Mouse (Mus musculus) intestine, embryonic 15.5 days (tissue): ENCODE measurements around the gene Kcne1l. TPM values are rescaled to one million over a fixed set of nuclear protein-coding genes. Genes with fewer than 3 reads are reported as not detected.

ENCODE experiments used
- ATAC-seq: fragments of 200-750 bp; cut with Nextera tagmentation; 2 replicates; pipeline ENCODE4 v1.8.0; 2017; ENCODE audit warnings: moderate TSS enrichment, moderate library complexity
- H3K27ac ChIP-seq: fragments of 300-500 bp; sonication (generic); 2 replicates; pipeline ENCODE4 v1.5.1; 2015; ENCODE audit warnings: mild to moderate bottlenecking, inconsistent platforms
- H3K27me3 ChIP-seq: fragments of 300-500 bp; sonication (generic); replicated peaks from 2 replicates; pipeline ENCODE4 v1.6.1; 2015; ENCODE audit warnings: inconsistent platforms
- H3K36me3 ChIP-seq: fragments of 300-500 bp; sonication (generic); 2 replicates; pipeline ENCODE4 v1.6.1; 2015; ENCODE audit warnings: inconsistent platforms
- H3K4me1 ChIP-seq: fragments of 300-500 bp; sonication (generic); replicated peaks from 2 replicates; pipeline ENCODE4 v1.6.1; 2015; ENCODE audit warnings: inconsistent platforms
- H3K4me2 ChIP-seq: fragments of 300-500 bp; sonication (generic); replicated peaks from 2 replicates; pipeline ENCODE4 v1.6.1; 2015; ENCODE audit warnings: mild to moderate bottlenecking, inconsistent platforms
- H3K4me3 ChIP-seq: fragments of 300-500 bp; sonication (generic); replicated peaks from 2 replicates; pipeline ENCODE4 v1.5.1; 2015; ENCODE audit warnings: inconsistent platforms
- H3K9ac ChIP-seq: fragments of 300-500 bp; sonication (generic); 2 replicates; pipeline ENCODE4 v1.6.1; 2015; ENCODE audit warnings: inconsistent platforms
- H3K9me3 ChIP-seq: fragments of 300-500 bp; sonication (generic); 2 replicates; pipeline ENCODE4 v1.6.1; 2016; ENCODE audit warnings: inconsistent platforms
- WGBS: fragments of 180-500 bp; shearing (Covaris S2); methylation state at CpG from one replicate; pipeline ENCODE4 v1.1.7; 2015; 5-methylcytosine and 5-hydroxymethylcytosine counted together
- polyA plus RNA-seq: library from polyadenylated mRNA; unstranded; fragments of >200 nt; fragmentation: Nextera tagmentation; extraction: Ambion mirVana; gene quantifications from 2 replicates; pipeline ENCODE4 v1.2.1, GENCODE M21; 2015

Kcne1l gene
- polyA plus RNA-seq, 1 experiment from 2014 or later, result 35.5 TPM

DNA sequence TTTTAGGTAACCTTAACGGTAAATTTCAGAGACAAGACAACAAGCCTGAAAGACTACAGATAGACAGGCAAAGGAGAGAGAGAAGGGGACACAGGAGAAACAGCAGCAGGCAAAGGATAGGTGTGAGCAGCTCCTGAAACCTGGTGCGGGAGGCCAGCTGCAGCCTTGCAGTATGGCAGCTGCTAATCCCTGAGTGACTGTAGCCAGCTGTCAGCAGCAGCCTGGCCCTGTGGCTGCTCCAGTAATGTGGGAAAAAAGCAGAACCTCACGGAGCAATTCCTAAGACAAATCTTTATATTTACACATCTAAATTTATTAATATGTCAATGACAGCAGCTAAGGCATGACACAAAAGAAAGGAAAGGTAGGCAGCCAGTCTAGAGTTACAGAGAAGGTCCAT, 29.5 kb downstream of the Kcne1l start:
- H3K4me2 ChIP-seq, result no peak overlapping the region
- H3K4me1 ChIP-seq, result no peaks in the 10 kb centered on the region
- no peak overlapping the region for H3K27ac ChIP-seq
- H3K9me3 ChIP-seq, result no peaks in the 10 kb centered on the region
- H3K27me3 ChIP-seq, result peaks cover 2% of the 10 kb centered on the region; the same call in 1 of the 2 replicates
- H3K4me3 ChIP-seq, result no peak overlapping the region
- no peak overlapping the region for H3K9ac ChIP-seq
- ATAC-seq, result no peak
- no peaks in the 10 kb centered on the region for H3K36me3 ChIP-seq
- WGBS, result 40% methylated on average over 3 of the region's 3 CpGs

DNA sequence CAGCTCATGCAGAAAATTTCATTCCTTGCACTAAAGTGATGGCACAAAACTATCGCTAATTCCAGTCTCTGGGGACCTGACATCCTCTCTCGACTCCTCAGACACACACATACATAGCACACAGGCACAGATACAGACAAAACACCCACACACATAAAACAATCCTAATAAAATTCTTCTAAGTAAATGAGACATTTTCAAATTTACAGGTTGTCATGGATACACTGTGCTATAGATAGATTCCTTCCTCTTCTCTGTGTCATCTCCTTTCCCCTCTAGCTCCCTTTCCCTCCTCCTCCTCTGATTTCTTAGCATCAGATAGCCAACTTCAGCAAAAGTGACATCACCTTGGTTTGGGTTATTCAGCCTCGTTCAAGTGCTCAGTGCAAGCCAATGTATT, 30.1 kb downstream of the Kcne1l start:
- Histone ChIP-seq H3K4me3 (no peak overlapping the region), H3K27me3 (peaks cover 2% of the 10 kb centered on the region; the same call in 1 of the 2 replicates), H3K36me3 (no peaks in the 10 kb centered on the region), H3K4me2 (no peak overlapping the region), H3K9me3 (no peaks in the 10 kb centered on the region), H3K27ac (no peak overlapping the region), H3K9ac (no peak overlapping the region), H3K4me1 (no peaks in the 10 kb centered on the region)
- 57% methylated on average over 3 of the region's 3 CpGs for WGBS
- no peak for ATAC-seq

Other genes with a start within 250 kb of the Kcne1l start
- gene Gucy2f, start 109.4 kb downstream of the Kcne1l start, polyA plus RNA-seq, result not detected in 2 replicates
- gene Nxt2, start 79.5 kb downstream of the Kcne1l start, polyA plus RNA-seq, result 23.5 and 27.2 TPM in 2 replicates
- gene Acsl4, start 84.2 kb upstream of the Kcne1l start, polyA plus RNA-seq, result 10.9 and 12.6 TPM in 2 replicates